Mouse (Mus musculus): ENCODE measurements at regions not wholly inside any gene's neighbourhood (a gene's known extent, or its start where the extent isn't known, plus 50 kb on each side); places are given as distances from the start of the nearest gene placed in this dataset.

- peaks cover 11% of the 10 kb centered on the region; the same call in 1 of the 2 replicates for H3K9me3 ChIP-seq (ENCODE audit: low read length)
- TF ChIP-seq CTCF (conservative IDR thresholded peaks at IDR 0.05; ENCODE audit: low read length) (no peak), POU5F1 (IDR thresholded peaks at IDR 0.05; ENCODE audit: borderline replicate concordance, low read length) (no peak), NANOG (IDR thresholded peaks at IDR 0.05; ENCODE audit: borderline replicate concordance, low read length) (no peak)
- H3K27me3 ChIP-seq (ENCODE audit: insufficient read depth, low read length) = no peaks in the 10 kb centered on the region
- H3K4me1 ChIP-seq (replicated peaks; ENCODE audit: low read depth, low read length) = peaks cover 9% of the 10 kb centered on the region
- no peak overlapping the region for H3K4me3 ChIP-seq (replicated peaks; ENCODE audit: low read length)
- H3K36me3 ChIP-seq (ENCODE audit: insufficient read depth, low read length) = no peaks in the 10 kb centered on the region
These were observed 203.1 kb upstream of the Gm9833 start for GRCm38 (mm10) chr3:9884691-9885354.

- Histone ChIP-seq H3K9me3 (ENCODE audit: low read length) (peaks cover 11% of the 10 kb centered on the region; the same call in 1 of the 2 replicates), H3K36me3 (ENCODE audit: insufficient read depth, low read length) (no peaks in the 10 kb centered on the region), H3K4me1 (replicated peaks; ENCODE audit: low read depth, low read length) (peaks cover 9% of the 10 kb centered on the region), H3K4me3 (replicated peaks; ENCODE audit: low read length) (no peak overlapping the region), H3K27me3 (ENCODE audit: insufficient read depth, low read length) (no peaks in the 10 kb centered on the region)
- TF ChIP-seq CTCF (conservative IDR thresholded peaks at IDR 0.05; ENCODE audit: low read length) (no peak), POU5F1 (IDR thresholded peaks at IDR 0.05; ENCODE audit: borderline replicate concordance, low read length) (no peak), NANOG (IDR thresholded peaks at IDR 0.05; ENCODE audit: borderline replicate concordance, low read length) (no peak)
These were observed 202.3 kb upstream of the Gm9833 start for GRCm38 (mm10) chr3:9885565-9885964.

DNA sequence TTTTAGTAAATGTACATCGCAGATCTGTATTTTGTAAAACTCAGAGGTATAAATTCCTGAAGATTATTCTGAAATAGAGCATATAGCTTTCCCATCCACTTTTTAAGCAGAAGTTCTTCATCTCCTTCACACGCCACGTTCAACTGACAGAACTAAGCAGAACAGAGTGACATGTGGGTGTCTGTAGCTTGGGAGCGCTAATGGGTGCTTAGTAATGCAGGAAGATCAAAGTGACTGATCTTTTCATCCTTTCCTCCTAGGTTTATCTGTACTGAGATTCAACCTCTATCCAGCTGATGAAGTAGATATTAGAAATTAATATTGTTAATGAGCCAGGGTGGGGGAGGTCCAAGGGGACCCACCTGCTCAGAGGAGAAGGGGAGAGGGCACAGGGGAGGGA, 201.8 kb upstream of the Gm9833 start:
- Histone ChIP-seq H3K4me1 (replicated peaks; ENCODE audit: low read depth, low read length) (peaks cover 9% of the 10 kb centered on the region), H3K4me3 (replicated peaks; ENCODE audit: low read length) (no peak overlapping the region), H3K27me3 (ENCODE audit: insufficient read depth, low read length) (no peaks in the 10 kb centered on the region), H3K9me3 (ENCODE audit: low read length) (peaks cover 8% of the 10 kb centered on the region; the same call in 1 of the 2 replicates), H3K36me3 (ENCODE audit: insufficient read depth, low read length) (no peaks in the 10 kb centered on the region)
- TF ChIP-seq NANOG (IDR thresholded peaks at IDR 0.05; ENCODE audit: borderline replicate concordance, low read length) (no peak), CTCF (conservative IDR thresholded peaks at IDR 0.05; ENCODE audit: low read length) (no peak), POU5F1 (IDR thresholded peaks at IDR 0.05; ENCODE audit: borderline replicate concordance, low read length) (no peak)

DNA sequence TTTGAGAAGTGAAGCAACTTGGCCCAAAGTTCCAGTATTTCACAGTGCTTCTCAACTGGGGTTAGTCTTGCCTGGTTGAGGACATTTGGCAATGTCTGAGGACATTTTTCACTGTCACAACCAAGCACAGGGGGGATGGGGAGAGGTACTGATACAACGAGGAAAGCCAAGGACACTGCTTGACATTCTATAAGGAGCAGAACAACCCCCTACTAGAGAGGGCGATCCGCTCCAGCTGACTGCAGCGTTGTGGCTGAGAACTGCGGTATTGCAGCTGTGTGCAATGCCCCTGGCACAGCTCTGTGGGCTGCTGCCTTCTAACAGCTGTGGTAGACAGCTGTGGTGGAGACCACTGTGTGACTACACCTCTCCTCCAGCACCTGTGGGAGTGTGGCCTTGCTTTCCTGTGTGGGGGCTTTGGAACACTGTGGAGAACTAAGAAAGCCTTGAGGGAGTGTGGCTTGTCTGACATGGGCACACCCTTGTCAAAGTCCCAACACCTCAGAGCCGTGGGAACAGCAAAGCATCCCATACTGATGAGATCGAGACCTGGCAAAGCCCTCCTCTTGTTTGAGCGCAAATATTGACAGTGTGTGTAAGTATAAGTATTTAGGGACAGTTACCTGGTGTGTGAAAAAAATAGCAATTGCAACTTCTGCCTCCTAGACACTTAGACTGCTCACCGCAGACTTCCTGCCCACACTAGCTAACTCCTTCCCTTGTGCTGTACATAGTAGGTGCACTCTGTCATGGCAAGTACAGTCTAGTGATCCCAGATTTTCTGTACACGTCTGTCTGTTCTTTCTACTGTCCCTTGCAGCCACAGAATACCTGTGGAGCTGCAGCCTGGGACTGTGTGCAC, 200.9 kb upstream of the Gm9833 start:
- TF ChIP-seq CTCF (conservative IDR thresholded peaks at IDR 0.05; ENCODE audit: low read length) (no peak), POU5F1 (IDR thresholded peaks at IDR 0.05; ENCODE audit: borderline replicate concordance, low read length) (no peak), NANOG (IDR thresholded peaks at IDR 0.05; ENCODE audit: borderline replicate concordance, low read length) (no peak)
- Histone ChIP-seq H3K4me3 (replicated peaks; ENCODE audit: low read length) (no peak overlapping the region), H3K9me3 (ENCODE audit: low read length) (no peaks in the 10 kb centered on the region; the same call in 1 of the 2 replicates), H3K4me1 (replicated peaks; ENCODE audit: low read depth, low read length) (peaks cover 9% of the 10 kb centered on the region), H3K27me3 (ENCODE audit: insufficient read depth, low read length) (no peaks in the 10 kb centered on the region), H3K36me3 (ENCODE audit: insufficient read depth, low read length) (no peaks in the 10 kb centered on the region)

- no peaks in the 10 kb centered on the region for H3K27me3 ChIP-seq (ENCODE audit: insufficient read depth, low read length)
- TF ChIP-seq POU5F1 (IDR thresholded peaks at IDR 0.05; ENCODE audit: borderline replicate concordance, low read length) = no peak
- no peak for TF ChIP-seq CTCF (conservative IDR thresholded peaks at IDR 0.05; ENCODE audit: low read length)
- no peak for TF ChIP-seq NANOG (IDR thresholded peaks at IDR 0.05; ENCODE audit: borderline replicate concordance, low read length)
- H3K4me3 ChIP-seq (replicated peaks; ENCODE audit: low read length) = no peak overlapping the region
- no peaks in the 10 kb centered on the region for H3K36me3 ChIP-seq (ENCODE audit: insufficient read depth, low read length)
- H3K4me1 ChIP-seq (replicated peaks; ENCODE audit: low read depth, low read length) = peaks cover 9% of the 10 kb centered on the region
- no peaks in the 10 kb centered on the region for H3K9me3 ChIP-seq (ENCODE audit: low read length)
These were observed 200.3 kb upstream of the Gm9833 start for GRCm38 (mm10) chr3:9887627-9887994.

DNA sequence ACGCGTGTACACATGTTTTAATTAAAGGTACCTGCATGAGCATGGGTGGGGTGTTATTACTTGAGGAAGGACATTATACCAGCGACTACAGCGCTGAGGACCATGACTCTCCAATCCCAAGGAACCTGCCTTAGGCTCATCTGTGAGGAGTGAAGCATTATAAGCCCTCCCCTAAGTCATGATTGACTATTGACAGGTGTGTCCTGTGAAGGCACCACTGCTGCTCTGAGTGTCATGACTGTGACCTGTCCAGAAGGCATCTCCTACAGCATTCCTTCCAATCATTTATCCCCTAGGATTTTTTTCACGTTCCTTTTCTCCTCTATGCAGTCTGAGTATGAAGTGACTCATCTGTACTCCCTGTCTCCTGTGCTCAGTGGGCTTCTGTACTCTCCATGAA, 199.9 kb upstream of the Gm9833 start:
- Histone ChIP-seq H3K27me3 (ENCODE audit: insufficient read depth, low read length) (no peaks in the 10 kb centered on the region), H3K36me3 (ENCODE audit: insufficient read depth, low read length) (no peaks in the 10 kb centered on the region), H3K9me3 (ENCODE audit: low read length) (no peaks in the 10 kb centered on the region), H3K4me1 (replicated peaks; ENCODE audit: low read depth, low read length) (peaks cover 9% of the 10 kb centered on the region), H3K4me3 (replicated peaks; ENCODE audit: low read length) (no peak overlapping the region)
- TF ChIP-seq POU5F1 (IDR thresholded peaks at IDR 0.05; ENCODE audit: borderline replicate concordance, low read length) (no peak), NANOG (IDR thresholded peaks at IDR 0.05; ENCODE audit: borderline replicate concordance, low read length) (no peak), CTCF (conservative IDR thresholded peaks at IDR 0.05; ENCODE audit: low read length) (no peak)

DNA sequence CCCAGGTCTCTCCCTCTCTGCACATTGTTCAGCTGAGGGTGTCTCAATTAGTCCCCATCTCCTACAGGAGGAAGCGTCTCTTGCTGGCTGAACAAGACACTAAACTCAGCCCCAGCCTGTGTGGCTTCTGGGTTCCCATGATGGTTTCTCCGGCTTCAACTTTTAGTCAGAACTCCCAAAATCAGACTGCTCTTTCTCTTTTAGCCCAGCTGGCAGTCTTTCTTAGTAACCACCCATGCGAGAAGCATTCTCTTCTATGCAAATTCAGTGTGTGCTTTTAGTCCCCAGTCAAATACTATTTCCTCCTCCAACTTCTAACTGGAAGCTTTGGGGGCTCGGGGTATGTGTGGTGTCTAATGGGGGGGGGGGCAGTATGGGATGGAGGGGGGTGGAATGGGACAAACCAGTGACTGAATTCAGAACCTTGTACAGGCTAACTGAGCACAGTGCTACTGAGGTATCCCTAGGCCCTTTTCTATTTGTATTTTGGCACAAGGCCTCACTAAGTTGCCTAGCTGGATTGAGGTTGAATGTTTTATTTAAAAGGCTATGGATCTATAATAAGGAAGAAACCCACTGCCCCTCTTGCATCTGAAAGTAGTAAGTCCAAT, 194.9 kb upstream of the Gm9833 start:
- TF ChIP-seq CTCF (conservative IDR thresholded peaks at IDR 0.05; ENCODE audit: low read length) = no peak
- no peak for TF ChIP-seq POU5F1 (IDR thresholded peaks at IDR 0.05; ENCODE audit: borderline replicate concordance, low read length)
- no peak for TF ChIP-seq NANOG (IDR thresholded peaks at IDR 0.05; ENCODE audit: borderline replicate concordance, low read length)
- Histone ChIP-seq H3K27me3 (ENCODE audit: insufficient read depth, low read length) (no peaks in the 10 kb centered on the region), H3K4me3 (replicated peaks; ENCODE audit: low read length) (no peak overlapping the region), H3K36me3 (ENCODE audit: insufficient read depth, low read length) (no peaks in the 10 kb centered on the region), H3K9me3 (ENCODE audit: low read length) (no peaks in the 10 kb centered on the region; the same call in 1 of the 2 replicates), H3K4me1 (replicated peaks; ENCODE audit: low read depth, low read length) (no peaks in the 10 kb centered on the region)

All from E14TG2a.4 (cell line).